Mouse (Mus musculus) CD4-positive, CD25-positive, alpha-beta regulatory T cell, adult 2 months (primary cell): Measurements from ENCODE around the gene Ext2.
A peak's percentile ranks its signal among the peaks of the same experiment; 100 is the strongest.

Experiments
- DNase-seq: peaks from one replicate; pipeline ENCODE4 v3.0.0-alpha.2; 2012; ENCODE audit warnings: low read depth, low spot score

Gene Ext2

DNA sequence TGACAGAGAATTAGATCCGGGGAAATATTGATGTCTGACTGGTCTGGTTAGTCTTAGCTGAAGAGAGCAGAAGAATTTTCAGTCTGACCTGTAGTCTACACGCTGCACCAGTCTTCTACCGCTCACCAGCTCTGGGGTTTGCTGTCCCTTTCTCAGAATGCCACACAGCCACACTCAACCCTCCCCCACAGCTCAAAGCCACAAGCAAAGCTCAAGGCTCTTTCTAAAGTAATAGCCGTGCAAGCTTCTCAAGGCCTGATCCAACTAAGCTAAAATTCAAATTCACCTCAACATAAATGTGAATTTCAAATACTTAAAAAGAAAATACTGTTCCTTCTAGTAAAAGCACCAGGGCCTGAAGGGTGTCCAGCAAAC lies 45.3 kb downstream of the Ext2 start:
- no peak for DNase-seq

DNA sequence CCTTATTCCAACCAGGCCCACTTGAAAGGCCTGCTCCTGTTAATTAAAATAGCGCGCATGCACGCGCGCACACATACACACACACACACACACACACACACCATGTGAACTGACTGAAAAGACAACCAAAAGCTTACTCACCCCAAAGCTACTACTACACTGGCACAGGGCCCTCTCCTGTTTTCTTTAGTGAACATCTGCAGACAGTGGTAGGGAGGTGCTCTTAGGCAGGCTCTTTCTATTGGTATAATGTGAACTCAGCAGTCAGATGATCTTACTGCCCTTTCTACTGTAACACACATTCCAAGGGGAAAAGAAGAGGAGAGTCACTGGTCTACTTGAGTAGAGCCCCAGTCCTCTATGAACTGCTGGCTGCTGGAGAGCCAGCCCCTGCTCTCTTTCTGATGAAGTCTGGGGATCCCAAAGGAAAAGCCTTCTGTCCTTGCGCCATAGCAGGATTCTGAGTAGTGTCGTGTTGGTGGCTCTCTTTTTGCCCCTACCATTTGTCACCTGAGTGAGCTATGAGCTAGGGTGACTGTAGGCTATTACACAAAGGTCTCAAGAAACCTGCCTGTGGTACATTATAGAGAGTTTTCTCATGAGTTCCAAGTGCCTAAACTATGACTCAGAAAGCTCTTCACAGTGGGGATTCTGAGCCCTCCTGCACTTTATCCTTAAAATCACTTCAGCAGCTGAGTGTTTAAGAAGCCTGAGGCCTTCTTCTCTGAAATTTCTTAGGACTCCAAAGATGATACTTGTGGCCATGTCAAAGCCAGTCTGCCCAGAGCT lies 45.9 kb downstream of the Ext2 start:
- no peak for DNase-seq

DNA sequence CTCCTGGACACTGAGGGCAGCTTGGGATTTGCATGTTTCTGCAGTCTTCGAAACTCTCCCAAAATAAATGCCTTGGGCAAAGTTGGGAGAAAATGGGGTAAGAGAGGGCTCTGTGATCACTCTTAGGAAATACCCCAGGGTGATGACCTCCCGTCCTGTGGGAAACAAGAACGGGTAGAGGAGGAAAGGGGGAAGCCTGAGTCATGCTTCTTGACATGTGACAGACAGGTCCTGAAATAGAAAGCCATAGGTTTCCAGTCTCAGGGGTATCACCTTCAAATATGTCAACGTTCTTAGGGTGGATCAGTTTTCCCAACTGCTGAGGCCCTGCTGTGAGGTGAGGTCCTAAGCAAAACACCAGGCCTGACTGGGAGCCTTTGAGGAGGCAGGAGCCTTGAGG lies 46.9 kb downstream of the Ext2 start:
- no peak for DNase-seq

DNA sequence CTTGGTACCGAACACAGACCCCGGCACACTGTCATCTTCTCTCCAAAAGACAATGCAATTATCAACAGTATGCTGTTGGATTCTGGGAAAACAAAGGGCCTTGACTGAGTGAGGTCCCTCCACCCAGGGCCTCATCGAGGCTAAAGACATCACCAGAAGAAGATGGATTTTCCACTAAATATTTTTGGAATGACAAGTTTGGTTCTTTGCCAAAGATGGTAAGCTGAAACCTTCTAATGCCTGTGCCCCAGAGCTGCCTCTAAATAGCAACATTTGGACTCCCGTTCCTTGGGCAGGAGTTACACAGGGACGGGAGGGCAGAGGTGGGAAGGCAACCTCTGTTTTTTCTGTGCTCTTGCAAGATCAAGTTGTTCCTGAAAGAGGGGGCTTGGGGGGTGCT lies 47.4 kb downstream of the Ext2 start:
- DNase-seq, result no peak

DNA sequence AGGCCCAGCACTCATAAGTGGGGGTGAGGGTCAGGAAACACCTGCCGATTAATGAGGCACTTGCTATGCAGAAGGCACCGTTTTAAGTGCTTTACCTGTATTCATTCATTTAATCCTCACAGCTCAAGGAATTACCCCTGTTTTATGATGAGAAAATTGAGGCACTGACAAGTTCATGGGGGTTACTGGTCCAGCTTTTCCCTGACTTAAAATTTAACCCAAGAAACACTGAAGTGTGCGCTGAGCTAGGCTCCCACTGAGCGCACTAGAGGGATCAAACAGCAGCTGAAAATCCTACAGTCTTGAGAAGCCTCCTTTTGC lies 49.6 kb downstream of the Ext2 start:
- DNase-seq, result no peak

DNA sequence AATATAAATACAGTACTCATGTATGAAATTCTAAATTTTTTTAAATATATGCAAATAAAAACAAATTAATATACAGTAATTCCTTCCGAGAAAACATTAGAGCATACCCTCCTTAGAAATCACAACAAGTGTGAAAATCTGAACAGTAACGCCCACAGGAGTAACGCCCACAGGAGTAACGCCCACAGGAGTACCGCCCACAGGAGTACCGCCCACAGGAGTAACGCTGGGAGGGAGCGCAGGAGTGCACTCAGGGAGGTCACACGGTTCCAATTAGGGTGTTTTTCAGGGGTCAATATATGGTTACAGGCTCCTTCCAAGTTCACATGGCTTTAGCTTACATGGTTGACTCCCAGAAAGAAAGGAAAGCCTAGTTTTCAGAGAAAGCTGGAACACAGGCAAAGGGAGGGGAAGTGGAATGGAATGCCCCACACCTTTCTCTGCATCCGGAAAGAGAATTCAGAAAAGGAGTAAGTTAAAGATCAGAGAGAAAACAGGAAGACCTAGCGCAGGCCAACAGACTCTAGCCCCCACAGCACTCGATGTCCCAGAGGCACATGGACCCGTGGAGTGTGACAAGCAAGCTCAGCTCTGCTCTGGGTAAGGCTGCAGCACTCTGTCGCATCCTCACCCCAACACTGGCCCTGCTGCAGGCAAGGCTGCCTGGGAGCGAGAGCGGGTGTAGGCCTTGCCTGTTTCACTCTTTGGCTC lies 50.2 kb downstream of the Ext2 start:
- peak; percentile 57 for DNase-seq

DNA sequence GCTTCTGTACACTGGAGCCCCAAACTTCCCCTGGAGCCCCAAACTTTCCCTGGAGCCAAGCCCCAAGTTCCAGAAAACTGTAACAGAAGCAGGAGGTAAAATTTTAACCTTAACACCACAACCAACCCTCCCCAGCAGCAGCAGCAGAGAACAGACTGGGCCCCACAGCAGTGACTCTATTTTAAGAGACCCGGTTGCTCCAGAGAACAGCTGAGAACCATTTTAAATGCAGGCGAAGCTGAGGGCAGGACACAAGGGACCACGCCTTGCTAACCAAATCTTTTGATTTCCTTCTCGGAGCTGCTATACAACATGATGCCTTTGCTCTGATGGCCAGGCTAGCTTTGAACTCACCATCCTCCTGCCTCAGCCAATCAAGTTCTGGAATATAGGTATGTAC lies 51.5 kb downstream of the Ext2 start:
- no peak for DNase-seq

DNA sequence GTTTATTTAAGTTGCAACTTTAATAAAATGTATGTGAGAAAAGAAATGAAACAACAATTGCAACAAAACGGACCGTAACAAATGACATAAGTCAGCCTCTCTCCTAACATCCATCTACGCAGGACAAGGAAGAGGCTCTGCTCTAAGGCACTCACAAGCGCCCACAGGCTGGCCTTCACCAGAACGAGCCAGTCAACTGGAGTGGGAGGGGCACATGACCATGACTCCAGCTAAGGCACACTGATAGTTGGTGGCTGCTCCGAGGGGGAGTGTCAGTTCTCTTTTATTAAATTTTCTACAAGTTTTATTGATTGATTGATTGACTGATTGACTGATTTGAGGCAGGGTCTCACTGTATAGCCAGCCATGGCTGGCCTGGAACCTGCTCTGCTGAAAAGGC lies 52.5 kb downstream of the Ext2 start:
- no peak for DNase-seq

DNA sequence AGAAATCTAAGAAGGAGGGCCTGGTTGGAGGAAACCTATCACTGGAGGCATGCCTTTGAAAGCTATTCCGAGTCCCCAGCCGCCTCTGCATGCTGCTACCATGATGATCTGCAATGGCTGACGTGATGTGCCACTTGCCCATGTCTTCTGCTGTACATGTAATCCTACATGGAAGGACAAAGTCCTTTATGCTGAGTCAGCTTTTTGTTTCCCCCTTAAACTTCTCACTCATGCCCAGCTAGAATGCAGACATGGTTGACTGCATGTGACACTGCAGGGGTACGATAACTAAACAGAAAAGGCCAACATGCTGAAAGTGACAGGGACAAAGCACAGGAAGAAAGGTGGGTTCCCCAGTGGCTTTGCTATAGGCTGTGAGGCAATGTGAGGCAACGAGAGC lies 56.6 kb downstream of the Ext2 start:
- DNase-seq, result no peak

DNA sequence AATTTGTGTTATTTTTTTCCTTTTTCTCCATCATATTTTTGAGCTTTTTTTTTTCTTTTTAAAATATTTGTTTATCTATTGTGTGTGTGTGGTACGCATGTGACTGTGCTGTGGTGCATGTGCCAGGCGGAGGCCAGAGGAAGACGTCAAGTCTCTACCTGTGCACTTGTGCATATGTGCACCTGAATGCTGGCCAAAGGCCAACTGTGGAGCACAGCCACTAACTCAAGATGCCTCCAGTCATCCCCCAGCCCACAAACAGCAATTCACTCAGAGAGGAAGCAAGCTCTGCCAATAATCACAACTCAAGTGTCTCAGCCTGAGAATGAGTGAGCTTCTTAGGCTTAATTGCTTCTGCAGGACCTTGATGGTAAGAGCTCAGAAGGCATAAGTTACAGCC lies 58.2 kb downstream of the Ext2 start:
- DNase-seq, result no peak

DNA sequence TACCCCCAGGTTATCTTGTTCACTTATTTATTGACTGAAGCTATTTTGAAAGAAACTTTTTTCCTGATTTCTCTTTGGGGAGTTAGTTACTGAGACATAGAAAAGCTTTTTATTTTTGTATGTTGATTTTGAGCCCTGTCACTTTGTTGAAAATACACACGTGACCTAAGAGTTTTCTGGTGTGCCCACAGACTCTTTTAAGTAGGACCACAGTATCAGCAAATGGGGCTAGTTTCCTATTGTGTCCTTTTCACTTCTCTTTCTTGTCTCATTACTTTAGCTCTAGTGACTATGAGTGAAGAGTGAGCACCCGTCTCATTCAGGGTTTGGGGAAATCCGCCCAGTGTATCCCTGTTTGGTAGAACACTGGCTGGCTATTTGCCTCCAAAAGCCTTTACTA lies 62.0 kb downstream of the Ext2 start:
- no peak for DNase-seq

DNA sequence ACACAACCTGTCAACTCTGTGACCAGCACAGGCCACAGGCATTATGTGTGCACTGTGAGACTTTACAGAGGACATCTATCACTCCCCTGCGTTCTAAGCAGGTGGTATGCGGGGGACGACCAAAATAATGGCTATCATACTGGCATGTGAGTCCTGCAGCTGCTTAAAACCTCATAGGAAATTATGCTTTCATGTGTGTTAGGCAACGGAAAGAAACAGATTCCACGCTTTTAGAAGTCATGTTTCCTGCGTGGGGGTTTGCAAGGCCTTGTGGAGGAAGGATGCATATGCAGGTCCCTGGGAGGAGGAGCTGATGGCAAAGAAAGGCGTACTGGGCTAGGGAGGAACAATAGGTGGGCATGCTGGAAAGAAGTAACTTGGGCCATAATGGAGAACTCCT lies 63.2 kb downstream of the Ext2 start:
- no peak for DNase-seq

DNA sequence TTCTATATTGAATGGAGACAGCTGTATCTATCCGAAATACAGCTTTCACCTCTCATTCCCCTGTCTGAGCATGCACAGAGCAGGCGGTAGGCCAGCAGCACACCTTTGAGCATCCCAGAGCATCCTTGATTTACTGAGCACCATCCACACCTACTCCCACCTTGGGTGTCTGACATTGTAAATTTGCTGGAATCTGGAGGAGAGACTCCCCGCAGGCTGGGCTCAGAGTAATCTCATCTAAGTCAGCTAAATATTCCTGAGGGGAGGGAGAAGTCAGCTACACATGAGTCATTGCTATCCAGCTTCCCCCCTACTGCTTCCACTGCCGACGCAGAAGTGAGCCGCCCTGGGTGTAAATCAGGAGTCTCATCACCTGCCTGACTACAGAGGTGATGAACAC lies 64.1 kb downstream of the Ext2 start:
- DNase-seq, result no peak

DNA sequence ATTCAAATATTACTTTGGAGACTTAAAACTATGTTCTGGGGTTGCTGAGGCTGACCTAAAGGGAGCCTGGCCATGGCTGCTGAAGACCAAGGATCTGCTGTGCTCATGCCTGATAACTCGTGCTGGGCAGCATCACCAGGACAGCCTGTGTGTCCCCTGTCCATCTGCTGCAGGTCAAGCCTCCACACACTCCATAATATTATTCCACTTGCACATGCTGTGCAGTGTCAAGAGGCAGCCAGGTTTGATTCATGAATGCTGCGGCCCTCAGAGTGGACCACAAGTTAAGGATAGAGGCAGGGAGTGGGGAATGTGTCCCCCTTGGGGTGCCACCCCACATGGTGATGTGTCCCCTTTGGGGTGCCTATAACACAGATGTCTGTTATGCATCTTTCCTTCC lies 68.0 kb downstream of the Ext2 start:
- DNase-seq, result no peak

DNA sequence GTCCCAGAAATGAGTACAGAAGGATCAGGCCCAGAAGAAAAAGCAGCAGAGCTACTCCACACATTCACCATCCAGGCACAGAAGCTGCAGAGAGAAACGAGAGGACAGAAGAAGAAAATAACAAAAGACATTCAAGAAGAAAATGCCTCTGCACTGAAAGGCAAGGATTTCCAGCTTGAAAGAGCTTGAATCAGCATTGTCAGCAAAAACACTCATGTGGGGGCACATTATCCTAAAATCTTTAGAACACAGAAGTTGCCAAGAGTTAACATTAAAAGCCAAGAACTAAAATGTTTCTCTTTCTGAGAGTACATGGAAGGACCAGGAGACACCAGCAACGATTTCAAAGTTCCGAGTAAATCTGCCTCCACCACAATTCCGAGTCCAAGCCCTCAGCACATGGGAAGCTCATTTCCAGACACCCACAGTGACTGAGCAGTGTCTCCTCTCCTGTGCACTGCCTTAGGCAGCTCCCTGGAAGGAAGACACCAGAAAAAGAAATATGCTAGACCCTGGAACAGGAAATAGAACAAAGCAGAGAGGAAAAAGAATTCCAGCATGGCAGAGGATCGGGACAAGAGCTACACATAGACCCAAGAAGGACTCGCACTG lies 69.1 kb downstream of the Ext2 start:
- DNase-seq, result no peak

DNA sequence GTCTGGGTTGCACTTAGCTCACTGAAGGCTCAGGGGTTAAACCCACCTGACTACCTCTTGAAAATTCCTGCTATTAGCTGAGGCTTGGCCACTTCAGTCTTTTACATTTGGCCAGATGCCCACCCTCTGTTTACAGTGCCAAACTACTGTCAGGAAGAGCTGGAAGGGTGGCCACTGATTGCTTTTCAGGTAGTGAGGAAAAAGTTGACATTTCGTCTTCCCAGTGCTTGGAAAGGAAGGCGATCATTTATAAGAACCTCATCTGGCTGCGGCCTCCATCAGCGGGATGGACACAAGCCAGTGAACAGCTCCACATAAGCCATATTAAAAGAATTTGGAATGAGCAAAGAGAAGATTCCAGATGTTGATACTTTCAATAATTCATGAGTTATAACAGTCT lies 72.7 kb downstream of the Ext2 start:
- no peak for DNase-seq

DNA sequence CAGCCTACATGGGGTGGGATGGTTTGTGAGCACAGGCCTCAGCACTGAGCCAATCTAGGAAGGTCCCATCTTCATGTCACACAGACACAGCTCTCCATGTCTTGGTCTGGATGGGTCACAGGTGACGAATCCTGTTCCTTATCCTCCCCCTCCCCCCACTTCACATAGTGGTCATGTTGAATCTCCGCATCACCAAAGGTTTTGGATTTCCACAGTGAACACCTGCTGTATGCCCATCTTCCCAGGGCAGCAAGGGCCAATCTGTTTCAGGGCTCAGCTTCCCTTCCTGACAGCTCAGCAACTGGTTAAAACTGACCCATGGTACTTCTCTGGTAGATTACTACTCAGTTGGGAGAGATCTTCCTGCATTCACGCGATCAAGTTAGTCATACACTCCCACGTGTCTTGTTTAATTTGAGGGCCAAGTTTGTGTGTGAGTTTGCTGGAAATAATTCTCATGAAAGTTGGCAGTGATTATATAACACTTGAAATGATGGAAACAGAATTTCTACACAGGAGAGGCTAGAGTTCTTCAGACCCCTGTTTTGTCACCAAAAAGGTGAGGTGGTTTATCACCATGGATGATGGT lies 74.7 kb downstream of the Ext2 start:
- DNase-seq, result no peak

DNA sequence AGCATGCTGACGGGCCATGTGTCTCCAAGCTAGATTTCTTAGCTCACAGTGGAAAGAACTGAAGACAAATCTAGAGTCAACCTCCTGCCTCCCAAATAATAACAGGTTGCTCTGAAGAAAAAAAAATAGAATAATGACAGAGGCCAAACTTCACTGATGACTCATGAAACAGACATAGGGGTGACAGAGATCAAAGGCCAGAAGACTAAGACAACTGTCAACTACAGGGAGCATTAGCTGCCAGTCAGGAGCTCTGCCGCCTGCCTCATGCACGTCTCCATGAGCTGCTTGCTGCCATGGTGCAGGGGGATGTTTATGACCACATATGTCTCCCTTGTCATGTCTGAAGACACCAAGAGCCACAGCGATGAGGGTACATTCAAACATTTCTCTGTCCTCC lies 75.7 kb downstream of the Ext2 start:
- DNase-seq, result peak; percentile 26

DNA sequence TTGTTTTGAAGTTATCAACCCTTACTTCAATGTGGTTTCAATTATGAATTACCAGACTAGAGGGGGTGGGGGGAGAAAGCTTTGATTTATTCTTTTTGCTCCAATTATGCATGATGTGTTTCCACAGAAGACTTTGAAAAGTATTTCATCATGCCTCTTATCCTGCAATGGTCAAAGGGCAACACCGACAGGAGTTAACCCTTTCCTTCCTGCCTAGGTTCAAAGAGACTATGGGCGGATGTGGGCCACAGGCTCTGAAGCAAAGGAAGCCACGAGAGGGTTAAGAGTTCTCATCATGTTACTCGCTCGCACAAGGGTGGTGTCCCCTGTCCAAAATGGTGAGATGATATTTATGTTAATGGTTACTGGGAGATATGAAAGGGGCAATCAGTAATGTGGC lies 76.2 kb downstream of the Ext2 start:
- peak; percentile 56 for DNase-seq

DNA sequence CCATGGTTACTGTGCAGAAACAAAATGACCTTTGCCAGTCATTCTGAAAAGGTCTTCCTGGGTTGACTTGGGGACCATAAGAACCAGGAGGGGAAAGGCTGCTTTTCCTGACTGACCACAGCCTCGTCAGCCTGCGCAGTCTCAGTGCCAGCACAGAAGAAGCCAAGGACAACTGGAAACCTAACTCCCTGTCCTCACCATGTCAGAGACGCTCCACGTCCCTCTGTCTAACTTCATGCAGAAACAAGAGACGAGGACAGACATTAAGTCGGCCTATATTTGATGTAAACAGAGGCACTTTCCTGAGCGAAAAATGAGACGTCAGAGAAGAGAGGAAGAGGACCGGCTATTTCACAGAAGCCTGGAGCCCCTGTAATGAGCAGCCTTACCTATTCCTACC lies 76.6 kb downstream of the Ext2 start:
- DNase-seq, result no peak

DNA sequence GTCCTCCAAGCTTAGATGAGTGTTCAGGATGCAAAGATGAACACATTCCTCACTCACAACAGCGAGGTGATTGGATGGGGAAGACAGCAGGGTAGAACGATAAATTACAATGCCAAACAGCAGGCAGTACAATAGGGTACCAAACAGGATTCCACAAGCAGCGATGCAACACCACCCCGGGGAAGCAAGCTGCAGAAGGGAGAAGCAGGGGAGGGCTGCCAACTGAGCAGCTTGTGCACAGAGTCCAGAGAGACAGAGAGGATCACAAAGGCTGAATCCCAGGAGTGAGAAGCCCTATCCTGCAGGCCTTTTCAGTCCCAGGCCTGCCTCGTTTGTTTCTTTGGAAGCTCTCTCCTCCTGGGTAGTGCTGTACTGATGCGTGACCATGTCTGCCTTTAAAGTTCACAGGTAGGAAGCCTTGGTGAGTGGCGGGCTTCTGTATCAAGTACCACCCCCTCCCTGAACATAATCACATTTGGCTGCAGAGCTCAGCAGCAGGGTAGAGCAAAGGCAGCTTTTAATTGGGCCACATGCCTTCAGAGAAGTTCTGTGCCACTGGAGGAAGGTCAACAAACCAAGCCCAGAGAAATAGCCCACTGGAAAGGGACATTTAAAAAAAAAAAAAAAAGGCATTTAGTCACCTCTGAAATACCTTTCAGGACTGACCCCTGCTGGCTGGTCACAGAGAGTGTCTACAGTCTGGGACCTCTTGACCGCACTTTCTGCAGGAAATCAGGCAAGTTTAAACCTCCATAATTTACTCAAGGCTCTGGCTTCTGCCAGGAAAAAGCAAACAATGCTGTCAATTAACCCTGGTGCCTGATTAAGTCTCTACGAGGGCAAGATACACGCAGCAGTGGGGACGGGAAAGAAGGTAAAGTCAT lies 77.8 kb downstream of the Ext2 start:
- no peak for DNase-seq

DNA sequence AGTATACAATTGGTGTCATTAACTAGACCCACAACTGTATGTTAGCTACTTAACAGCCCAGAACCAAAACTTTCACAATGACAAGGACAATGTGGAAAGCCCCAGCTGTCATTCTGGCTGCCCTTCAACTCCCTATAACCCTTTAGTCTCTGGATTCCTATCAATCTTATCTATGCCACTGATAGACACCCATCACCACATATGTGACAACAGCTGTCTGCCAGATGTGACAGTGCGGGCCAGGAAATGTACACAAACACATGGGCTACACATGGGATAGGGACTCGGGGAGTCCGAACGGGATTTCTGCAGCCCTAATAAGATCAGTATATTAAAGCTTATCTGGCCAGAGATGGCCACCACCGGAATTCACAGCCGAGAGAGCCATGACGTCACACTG lies 80.7 kb downstream of the Ext2 start:
- DNase-seq, result no peak
